ENCODE assay signal across 1 mouse cellular context in the genomic region with DNA sequence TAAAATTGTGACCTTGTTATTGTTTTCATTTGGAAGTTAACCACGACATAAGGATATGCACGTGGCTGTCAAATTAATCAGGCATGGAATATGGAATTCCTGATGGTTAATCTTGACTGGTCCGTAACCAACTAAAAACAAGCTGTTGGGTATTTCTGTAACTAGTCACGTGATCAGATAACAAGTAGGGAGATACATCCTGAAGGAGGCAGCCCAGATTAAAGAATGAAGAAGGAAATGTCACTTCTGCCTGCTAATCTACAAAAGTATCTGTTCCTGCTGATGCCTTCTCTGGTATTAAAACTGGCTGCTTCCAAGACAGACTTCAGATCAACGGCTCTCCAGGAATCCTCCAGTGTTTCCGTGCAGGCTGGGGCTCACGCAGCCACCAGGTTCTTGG.
TF ChIP-seq lines count a peak whose summit lies in the region.

No protein-coding gene starts in this region.

TF ChIP-seq in MEL, 35 proteins besides CTCF, POLR2A, EP300 and RAD21 (continued from another document):
- TF ChIP-seq MXI1 (IDR thresholded peaks at IDR 0.05; ENCODE audit: low read depth, low read length) (peak; percentile 82), ZC3H11A (IDR thresholded peaks at IDR 0.05; ENCODE audit: low read depth, low read length) (no peak), TBP (IDR thresholded peaks at IDR 0.05; ENCODE audit: low read depth, low read length) (peak; percentile 81), USF1 (IDR thresholded peaks at IDR 0.05; ENCODE audit: low read depth, low read length) (peak; percentile 94), TAL1 (IDR thresholded peaks at IDR 0.05; ENCODE audit: low read length) (peak; percentile 45; the same call in 1 of the 2 replicates), BHLHE40 (IDR thresholded peaks at IDR 0.05; ENCODE audit: borderline replicate concordance, low read depth, low read length) (peak; percentile 95)
